Mouse (Mus musculus): ENCODE data around the gene Arsg. TPM values are rescaled to one million over a fixed set of nuclear protein-coding genes. Genes with fewer than 3 reads are reported as not detected.

Gene Arsg
- polyA plus RNA-seq, 1 experiment = 0.45 TPM

DNA sequence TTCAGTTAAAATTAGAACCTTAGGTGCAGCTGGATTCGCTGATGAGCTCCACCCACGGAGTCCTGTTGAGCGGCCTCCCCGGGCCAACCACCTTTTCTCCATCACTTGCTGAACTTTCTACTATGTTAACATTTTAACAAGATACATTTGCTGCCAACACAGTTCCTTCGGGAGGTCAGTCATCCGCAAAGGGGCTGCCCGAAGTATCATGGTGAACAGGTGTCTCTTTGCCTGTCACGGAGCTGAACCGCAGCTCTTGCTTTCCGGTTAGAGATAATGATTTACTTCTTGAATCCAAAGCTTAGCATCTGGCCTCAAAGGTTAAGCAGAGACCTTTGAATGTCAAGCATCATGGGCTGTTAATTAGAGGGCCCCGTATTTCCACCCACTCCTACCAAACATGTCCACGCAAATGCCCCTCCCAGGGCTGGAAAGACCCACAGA is 72.5 kb downstream of the Arsg start:
- TF ChIP-seq GATA1 (IDR thresholded peaks at IDR 0.05; ENCODE audit: low read length) = no peak

DNA sequence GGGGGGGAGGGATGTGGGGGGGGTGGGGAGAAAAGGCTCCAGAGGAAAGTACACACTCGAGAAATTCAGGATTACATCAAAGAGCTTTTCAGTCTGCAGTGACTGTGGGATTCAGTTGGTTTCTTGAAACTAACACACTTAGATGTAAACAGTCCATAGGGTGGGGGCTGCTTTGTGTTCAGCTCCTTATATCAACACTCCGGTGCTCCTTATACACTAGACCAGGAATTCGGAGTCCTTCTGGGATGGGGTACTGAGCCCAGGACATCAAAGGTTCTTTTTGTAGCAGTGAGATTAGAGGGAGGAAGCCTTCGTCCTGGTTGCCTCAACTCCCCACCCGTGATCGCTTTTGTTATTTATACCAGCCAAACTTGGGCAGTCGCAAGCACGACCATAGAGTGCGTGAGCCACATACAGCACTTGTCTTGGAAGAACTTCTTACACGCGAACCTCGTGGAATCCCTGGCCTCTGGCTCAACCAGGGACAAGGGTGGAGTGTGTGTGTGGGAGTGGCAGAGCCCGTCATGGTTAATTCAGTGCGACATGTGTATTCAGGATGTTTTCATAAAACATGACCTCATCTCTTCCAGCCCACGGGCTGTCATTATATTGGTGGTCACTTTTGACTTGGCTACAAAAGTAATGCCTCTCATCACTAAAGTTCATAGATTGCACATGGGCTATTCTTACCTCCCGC is 73.3 kb downstream of the Arsg start:
- no peak for TF ChIP-seq GATA1 (IDR thresholded peaks at IDR 0.05; ENCODE audit: low read length)

GRCm38 (mm10) chr11:109547652-109548051 is 74.5 kb downstream of the Arsg start:
- TF ChIP-seq GATA1 (IDR thresholded peaks at IDR 0.05; ENCODE audit: low read length) = no peak

DNA sequence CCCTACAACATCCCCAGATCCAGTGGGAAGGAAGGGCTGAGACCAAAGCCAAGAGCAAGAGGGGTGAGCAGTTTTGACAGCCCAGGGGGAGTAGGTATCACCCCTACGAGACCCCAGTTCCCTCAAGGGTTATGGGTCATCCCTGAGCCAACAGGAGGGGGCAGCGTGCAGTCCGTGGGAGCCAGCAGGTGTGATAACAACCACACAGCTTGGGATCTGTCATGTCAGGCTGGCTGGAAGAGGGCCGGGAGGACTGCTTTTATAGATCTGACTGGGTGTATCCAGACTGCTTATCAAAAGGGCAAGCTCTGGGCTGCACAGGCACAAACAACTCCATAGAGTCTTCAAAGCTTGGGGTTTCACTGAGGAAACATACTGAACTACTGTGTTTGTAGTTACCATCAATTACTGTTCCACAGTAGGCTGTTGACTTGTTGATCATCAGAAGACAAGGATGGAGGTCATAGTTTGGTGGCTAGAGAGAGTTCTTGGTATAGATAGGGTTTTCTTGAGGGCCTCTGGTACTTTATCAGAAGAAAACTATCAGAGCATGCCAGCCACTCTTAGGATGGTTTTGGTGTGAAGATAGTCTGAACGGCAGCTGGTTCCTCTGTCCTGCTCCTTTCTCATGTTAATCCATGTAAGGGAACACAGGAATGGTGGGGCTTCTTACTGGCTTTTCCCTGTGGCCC is 76.6 kb downstream of the Arsg start:
- no peak for TF ChIP-seq GATA1 (IDR thresholded peaks at IDR 0.05; ENCODE audit: low read length)

DNA sequence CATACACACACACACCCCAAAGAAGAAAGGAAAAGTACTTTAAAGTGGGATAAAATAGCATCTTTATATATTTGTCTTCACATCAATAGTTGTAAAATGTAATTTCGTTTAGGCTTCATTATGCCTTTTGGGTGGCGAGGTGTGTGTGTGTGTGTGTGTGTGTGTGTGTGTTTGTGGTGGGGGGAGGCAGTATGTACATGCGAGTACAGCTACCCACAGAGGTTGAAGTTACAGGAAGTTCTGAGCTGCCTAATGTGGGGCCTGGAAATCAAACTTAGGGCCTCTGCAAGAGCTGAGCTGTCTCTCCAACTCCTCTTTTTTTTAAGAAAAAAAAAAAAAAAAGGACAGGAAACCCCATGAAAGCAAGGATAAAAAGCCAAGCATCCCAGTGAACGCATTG is 80.7 kb downstream of the Arsg start:
- no peak for TF ChIP-seq GATA1 (IDR thresholded peaks at IDR 0.05; ENCODE audit: low read length)

DNA sequence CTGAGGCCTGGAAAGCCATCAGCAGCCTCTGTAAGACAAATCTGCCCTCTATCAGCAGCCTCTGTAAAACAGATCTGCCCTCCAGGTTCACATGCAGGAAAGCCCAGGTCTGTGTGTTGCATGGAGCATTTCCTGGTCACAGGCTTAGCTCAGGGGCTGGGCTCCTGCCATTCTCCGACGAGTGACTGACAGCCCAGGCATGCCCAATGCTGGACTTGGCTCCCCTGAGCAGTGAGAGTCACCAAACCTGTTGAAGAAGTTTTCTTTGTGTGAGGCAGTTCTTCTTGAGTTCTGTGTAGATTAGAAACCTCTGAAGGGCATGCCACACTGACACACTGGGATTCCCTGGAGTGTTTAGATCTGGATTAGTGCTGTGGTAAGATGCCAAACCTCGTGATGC is 81.3 kb downstream of the Arsg start:
- TF ChIP-seq GATA1 (IDR thresholded peaks at IDR 0.05; ENCODE audit: low read length) = no peak

GRCm38 (mm10) chr11:109556130-109556529 is 83.0 kb downstream of the Arsg start:
- no peak for TF ChIP-seq GATA1 (IDR thresholded peaks at IDR 0.05; ENCODE audit: low read length)

DNA sequence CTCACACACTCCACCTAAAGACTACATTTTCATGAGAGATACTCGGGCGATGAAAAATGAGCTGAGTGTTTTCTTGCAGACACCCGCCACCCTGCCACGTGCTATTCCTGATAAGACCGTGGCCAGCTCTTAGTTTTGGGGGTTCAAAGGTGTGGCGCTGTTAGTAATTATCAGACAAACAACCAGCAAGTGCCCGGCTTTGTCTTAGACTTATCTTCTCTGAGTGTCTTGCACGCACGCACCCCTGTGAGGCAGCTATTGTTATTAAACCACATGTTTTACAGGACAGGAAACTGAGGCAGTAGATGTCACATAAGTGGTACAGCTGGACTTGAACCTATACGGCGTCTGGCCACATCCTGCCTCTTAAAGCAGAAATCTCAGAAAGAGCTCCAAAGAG is 84.2 kb downstream of the Arsg start:
- TF ChIP-seq GATA1 (IDR thresholded peaks at IDR 0.05; ENCODE audit: low read length) = peak; percentile 80

DNA sequence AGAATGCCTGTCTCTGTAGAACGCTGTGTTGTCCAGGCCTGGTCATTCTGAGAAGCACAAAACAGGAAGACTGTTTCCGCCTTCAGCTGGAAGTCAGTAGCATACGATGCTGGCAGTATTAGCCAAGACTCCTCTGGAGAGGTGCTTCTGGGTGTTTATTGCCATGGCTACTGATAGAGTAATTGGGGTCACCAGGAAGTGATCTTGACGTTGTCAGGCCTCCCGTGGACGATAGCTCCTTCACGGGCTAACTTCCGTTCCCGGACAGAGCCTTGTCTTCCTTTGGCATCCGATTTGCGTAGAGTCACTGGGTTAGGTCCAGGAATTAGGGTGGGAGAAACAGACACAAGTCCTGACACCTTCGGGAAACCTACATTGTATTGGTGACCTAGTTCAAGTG is 86.1 kb downstream of the Arsg start:
- TF ChIP-seq GATA1 (IDR thresholded peaks at IDR 0.05; ENCODE audit: low read length) = no peak

DNA sequence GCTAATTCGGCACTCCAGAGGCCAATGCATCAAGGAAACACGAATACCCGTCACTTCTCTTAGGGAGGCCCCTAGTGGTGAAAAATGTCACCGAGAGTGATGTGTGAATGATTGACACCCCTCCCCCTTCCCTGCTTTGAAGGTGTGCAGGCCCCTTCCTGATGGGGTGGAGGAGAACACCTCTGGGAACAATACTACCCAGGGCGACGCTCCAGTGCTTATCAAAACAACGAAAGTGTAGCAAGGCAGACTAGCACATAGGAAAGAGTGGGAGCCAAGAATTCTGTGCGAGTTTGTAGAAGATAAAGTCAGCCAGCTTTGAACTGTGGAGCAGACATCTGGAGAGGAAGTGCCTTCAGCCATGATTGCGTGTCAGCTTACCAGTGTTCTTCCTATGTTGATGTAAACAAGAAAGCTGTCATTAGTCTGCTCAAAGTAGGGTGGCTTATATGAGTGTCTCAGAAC is 87.7 kb downstream of the Arsg start:
- no peak for TF ChIP-seq GATA1 (IDR thresholded peaks at IDR 0.05; ENCODE audit: low read length)

DNA sequence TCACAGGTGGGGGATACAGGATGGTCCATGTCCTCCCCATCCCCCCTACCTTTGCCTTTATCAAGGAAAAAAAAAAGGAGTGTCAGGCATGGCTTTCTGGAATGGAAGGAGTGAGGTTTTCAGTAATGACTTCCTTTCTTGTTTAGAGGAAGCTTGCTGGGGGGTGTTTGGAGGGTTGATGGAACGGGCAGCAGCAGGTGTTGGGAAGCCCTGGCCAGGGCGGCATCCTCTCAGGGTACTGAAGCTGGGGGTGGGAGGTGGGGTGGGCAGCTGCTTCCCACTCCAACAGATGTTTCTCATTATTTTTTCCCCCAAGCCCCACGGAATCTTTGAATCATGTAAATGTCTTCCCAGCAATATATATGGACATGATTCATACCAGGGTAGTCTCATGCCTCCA is 88.3 kb downstream of the Arsg start:
- no peak for TF ChIP-seq GATA1 (IDR thresholded peaks at IDR 0.05; ENCODE audit: low read length)

GRCm38 (mm10) chr11:109563708-109564107 is 90.5 kb downstream of the Arsg start:
- no peak for TF ChIP-seq GATA1 (IDR thresholded peaks at IDR 0.05; ENCODE audit: low read length)

DNA sequence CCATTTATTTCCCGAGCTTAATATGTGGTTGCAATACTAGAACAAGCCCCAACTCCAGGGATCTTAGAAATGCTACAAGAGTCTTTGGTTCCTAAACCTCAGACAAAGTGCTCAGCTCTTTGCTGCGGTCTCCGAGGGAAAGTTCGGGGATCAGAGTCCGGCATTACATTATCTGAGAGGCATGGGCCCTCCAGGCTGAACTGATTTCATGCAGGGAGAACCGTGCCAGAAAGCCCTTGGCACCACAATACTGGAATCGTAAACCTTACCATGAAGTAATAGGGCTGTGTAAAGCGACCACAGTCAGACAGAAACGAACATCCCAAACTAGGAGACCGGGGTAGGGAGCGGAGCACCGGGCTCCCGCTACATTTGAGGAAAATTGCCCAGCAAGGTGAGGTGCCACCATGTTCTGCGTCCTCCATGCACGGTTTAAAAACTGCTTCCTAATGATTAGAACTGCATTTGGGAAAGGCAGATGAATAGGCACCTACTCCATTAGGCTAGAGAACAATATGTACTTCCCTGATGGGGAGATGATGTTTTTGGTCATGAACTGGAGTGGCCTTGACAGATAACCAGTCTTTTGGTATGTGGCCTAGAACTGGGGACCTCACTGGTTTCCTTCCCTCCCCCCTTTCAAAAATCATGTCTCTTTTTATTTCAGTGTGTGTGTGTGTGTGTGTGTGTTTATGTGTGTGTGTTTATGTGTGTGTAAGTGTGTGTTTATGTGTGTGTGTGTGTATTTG is 91.5 kb downstream of the Arsg start:
- no peak for TF ChIP-seq GATA1 (IDR thresholded peaks at IDR 0.05; ENCODE audit: low read length)

GRCm38 (mm10) chr11:109569007-109569618 is 95.9 kb downstream of the Arsg start:
- no peak for TF ChIP-seq GATA1 (IDR thresholded peaks at IDR 0.05; ENCODE audit: low read length)

- TF ChIP-seq GATA1 (IDR thresholded peaks at IDR 0.05; ENCODE audit: low read length) = no peak
These were observed 96.6 kb downstream of the Arsg start for GRCm38 (mm10) chr11:109569809-109570208.

DNA sequence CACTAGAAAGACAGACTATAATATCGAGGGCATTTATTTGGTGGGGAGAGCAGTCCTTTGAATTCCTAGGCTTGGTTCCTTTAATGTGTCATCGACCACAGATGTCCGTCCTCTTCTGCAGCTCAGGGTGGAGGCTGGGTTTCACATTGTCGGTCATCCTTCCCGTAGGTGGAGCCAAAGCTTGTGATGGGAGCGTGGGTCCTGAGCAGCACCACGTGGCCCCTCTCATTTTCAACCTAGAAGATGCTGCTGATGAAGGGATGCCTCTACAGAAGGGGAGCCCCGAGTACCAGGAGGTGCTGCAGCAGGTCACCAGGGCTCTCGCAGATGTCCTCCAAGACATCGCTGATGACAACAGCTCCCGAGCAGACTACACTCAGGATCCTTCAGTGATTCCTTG is 98.9 kb downstream of the Arsg start:
- no peak for TF ChIP-seq GATA1 (IDR thresholded peaks at IDR 0.05; ENCODE audit: low read length)

Data from G1E-ER4 (cell line).